Mouse (Mus musculus) layer of hippocampus, postnatal 14 days (tissue): Measurements from ENCODE around the gene Tas1r1. TPM values are rescaled to one million over a fixed set of nuclear protein-coding genes. Genes with fewer than 3 reads are reported as not detected.

ENCODE experiments used
- DNase-seq, 2 experiments: peaks; one replicate each; pipeline ENCODE4 v3.0.0; 2021 to 2022; ENCODE audit warnings: low spot score in 2 of 2, mixed read lengths in 1 of 2
- total RNA-seq, 2 experiments: library from RNA; stranded (reverse); gene quantifications; 2 replicates each; pipeline ENCODE4 v1.2.3; 2021

The Tas1r1 gene
- total RNA-seq, 2 experiments from 2014 or later: 0.38 to 0.92 TPM

GRCm38 (mm10) chr4:151989110-151989488 lies 49.3 kb downstream of the Tas1r1 start:
- DNase-seq: no peak

- DNase-seq: peak; percentile 78 to 81
Observed at GRCm38 (mm10) chr4:151988342-151989109, 49.8 kb downstream of the Tas1r1 start, which contains the start of gene Thap3. Thap3 (minus strand) TSS chr4:151988997.

- DNase-seq: no peak
Observed at GRCm38 (mm10) chr4:151988014-151988341, 50.4 kb downstream of the Tas1r1 start.

GRCm38 (mm10) chr4:151986650-151987049 lies 51.7 kb downstream of the Tas1r1 start:
- DNase-seq: no peak

GRCm38 (mm10) chr4:151985886-151986285 lies 52.5 kb downstream of the Tas1r1 start:
- DNase-seq: no peak

GRCm38 (mm10) chr4:151983560-151983959 lies 54.8 kb downstream of the Tas1r1 start:
- DNase-seq: no peak

- no peak for DNase-seq
Observed at GRCm38 (mm10) chr4:151983043-151983442, 55.3 kb downstream of the Tas1r1 start.

- DNase-seq: peak; percentile 85 to 88
Observed at GRCm38 (mm10) chr4:151981363-151981762, 57.0 kb downstream of the Tas1r1 start.

- DNase-seq: no peak
Observed at GRCm38 (mm10) chr4:151980699-151981098, 57.7 kb downstream of the Tas1r1 start.

Other genes with a start within 250 kb of the Tas1r1 start
- 100 to 1,000 TPM; 230 to 235 TPM for gene Camta1, start 176.7 kb downstream of the Tas1r1 start, total RNA-seq
- gene Dnajc11, start 104.9 kb downstream of the Tas1r1 start, total RNA-seq: 10 to 100 TPM; 66.9 to 70.5 TPM
- gene Thap3, start 49.6 kb downstream of the Tas1r1 start, total RNA-seq: 10 to 100 TPM; 18.9 to 22.0 TPM
- 10 to 100 TPM; 11.8 to 13.3 TPM for gene Phf13, start 42.3 kb downstream of the Tas1r1 start, total RNA-seq
- gene Klhl21, start 29.8 kb downstream of the Tas1r1 start, total RNA-seq: 10 to 100 TPM; 16.4 to 18.6 TPM
- 10 to 100 TPM; 12.2 to 14.4 TPM for gene Zbtb48, start 10.9 kb downstream of the Tas1r1 start, total RNA-seq
- 10 to 100 TPM; 23.4 TPM for gene Nol9, start 753 bp upstream of the Tas1r1 start, total RNA-seq
- gene Plekhg5, start 33.9 kb upstream of the Tas1r1 start, total RNA-seq: 100 to 1,000 TPM; 106 to 115 TPM
- gene Tnfrsf25, start 77.4 kb upstream of the Tas1r1 start, total RNA-seq: 10 to 100 TPM; 17.7 to 25.6 TPM
- gene Espn, start 113.8 kb upstream of the Tas1r1 start, total RNA-seq: under 1 TPM; 0.57 to 0.94 TPM
- gene Hes2, start 120.3 kb upstream of the Tas1r1 start, total RNA-seq: not detected
- gene Acot7, start 139.6 kb upstream of the Tas1r1 start, total RNA-seq: 100 to 1,000 TPM; 352 to 388 TPM
- gene Gpr153, start 235.7 kb upstream of the Tas1r1 start, total RNA-seq: 10 to 100 TPM in 1 of 2 experiments, 1 to 10 TPM in 1; 8.9 to 14.4 TPM